Mouse (Mus musculus) heart, adult 8-10 months (tissue): Measurements from ENCODE around the gene Vps26b. TPM values are rescaled to one million over a fixed set of nuclear protein-coding genes. Genes with fewer than 3 reads are reported as not detected.

Experiments
- DNase-seq: peaks from one replicate; pipeline ENCODE4 v3.0.0; 2022; ENCODE audit warnings: low spot score
- total RNA-seq, 4 experiments: library from RNA; stranded (reverse); gene quantifications; 2 replicates each; pipeline ENCODE4 v1.2.4; 2022

Gene Vps26b
- total RNA-seq, 4 experiments from 2014 or later: 28.6 to 31.8 (median 30.4) TPM

GRCm38 (mm10) chr9:26993900-26994299 lies 36.0 kb downstream of the Vps26b start:
- no peak for DNase-seq

GRCm38 (mm10) chr9:26993118-26993517 lies 36.7 kb downstream of the Vps26b start:
- DNase-seq: no peak

DNA sequence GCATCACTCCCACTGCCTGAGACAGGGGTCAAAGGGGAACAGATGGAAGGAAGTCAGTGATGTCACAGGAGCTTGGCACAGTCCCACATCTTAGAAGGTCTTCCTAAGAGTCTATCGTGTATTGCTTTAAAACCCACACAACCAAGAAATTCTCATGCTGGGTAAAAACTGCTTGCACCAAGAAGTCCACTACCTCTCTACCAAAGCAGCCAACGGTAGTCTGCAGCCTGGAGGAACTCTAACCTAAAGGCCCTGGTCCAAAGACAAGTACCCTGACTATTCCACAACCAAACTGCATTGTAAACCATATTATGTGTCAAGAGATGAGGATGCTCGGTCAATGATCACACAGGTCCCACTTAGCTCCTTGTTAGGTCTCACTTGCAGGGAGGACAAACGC lies 39.7 kb downstream of the Vps26b start:
- DNase-seq: no peak

- no peak for DNase-seq
Measured at GRCm38 (mm10) chr9:26985668-26986277, 44.1 kb downstream of the Vps26b start.

GRCm38 (mm10) chr9:26985090-26985613 lies 44.7 kb downstream of the Vps26b start:
- DNase-seq: no peak

GRCm38 (mm10) chr9:26978776-26979175 lies 51.1 kb downstream of the Vps26b start:
- DNase-seq: no peak

- no peak for DNase-seq
Measured at GRCm38 (mm10) chr9:26977754-26978153, 52.1 kb downstream of the Vps26b start.

Other genes starting within 250 kb of the Vps26b start
- gene Glb1l2, start 223.6 kb downstream of the Vps26b start, total RNA-seq: 1 to 10 TPM in 1 of 4 experiments, under 1 TPM in 3; 0.19 to 1.2 (median 0.36) TPM
- not detected for gene Glb1l3, start 169.2 kb downstream of the Vps26b start, total RNA-seq
- not detected for gene Gm1110, start 107.0 kb downstream of the Vps26b start, total RNA-seq
- 10 to 100 TPM; 55.4 to 70.1 (median 62.1) TPM for gene Acad8, start 30.5 kb downstream of the Vps26b start, total RNA-seq
- 10 to 100 TPM; 24.8 to 30.0 (median 25.8) TPM for gene Thyn1, start 30.4 kb downstream of the Vps26b start, total RNA-seq
- 10 to 100 TPM in 3 of 4 experiments, 1 to 10 TPM in 1; 9.1 to 10.6 (median 10.3) TPM for gene Ncapd3, start 110 bp upstream of the Vps26b start, total RNA-seq
- gene Jam3, start 125.4 kb upstream of the Vps26b start, total RNA-seq: 10 to 100 TPM; 13.0 to 21.8 (median 14.9) TPM